In the genomic region with DNA sequence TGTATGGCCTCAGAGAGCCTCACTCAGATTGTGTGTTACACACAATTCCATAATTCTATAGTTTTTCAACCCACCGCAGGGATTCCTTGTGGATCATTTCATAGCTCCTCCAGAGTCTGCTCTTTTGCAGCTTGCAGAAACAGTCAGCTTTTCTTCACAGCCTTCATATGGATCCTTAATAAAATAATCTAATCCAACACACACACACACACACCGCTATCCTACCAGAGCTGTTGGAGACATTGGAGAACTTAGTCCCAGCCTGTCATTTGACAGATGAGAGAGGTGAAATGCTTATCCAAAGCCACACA, we compare ENCODE assay signal across 8 mouse cellular contexts.
DNase-seq lines count a peak whose midpoint lies in the region; ATAC-seq lines count a peak whose summit lies in the region.

No protein-coding gene starts in this region.

- H3K27ac ChIP-seq in heart, embryonic 15.5 days = peak overlapping the region; percentile 31
- peak overlapping the region; percentile 80 for H3K27ac ChIP-seq in forebrain, embryonic 16.5 days (ENCODE audit: low read length)
- peak overlapping the region; percentile 91 for H3K27ac ChIP-seq in midbrain, embryonic 13.5 days

- WGBS in heart, embryonic 15.5 days = 63% methylated on average over 2 of the region's 2 CpGs
- 63% methylated on average over 2 of the region's 2 CpGs for WGBS in forebrain, embryonic 16.5 days
- 60% methylated on average over 2 of the region's 2 CpGs for WGBS in midbrain, embryonic 13.5 days

- H3K4me1 ChIP-seq in heart, embryonic 15.5 days (replicated peaks) = peaks cover 26% of the 10 kb centered on the region
- peaks cover 14% of the 10 kb centered on the region for H3K4me1 ChIP-seq in forebrain, embryonic 16.5 days (replicated peaks; ENCODE audit: control insufficient read depth, insufficient read depth, low read length)
- H3K4me1 ChIP-seq in midbrain, embryonic 13.5 days (replicated peaks) = peaks cover 16% of the 10 kb centered on the region

- no peak overlapping the region for H3K9ac ChIP-seq in heart, embryonic 15.5 days
- peak overlapping the region; percentile 91 for H3K9ac ChIP-seq in forebrain, embryonic 16.5 days (replicated peaks; ENCODE audit: low read depth, low read length)
- H3K9ac ChIP-seq in midbrain, embryonic 13.5 days (replicated peaks) = peak overlapping the region; percentile 80

- H3K27me3 ChIP-seq in heart, embryonic 15.5 days = no peaks in the 10 kb centered on the region
- no peaks in the 10 kb centered on the region for H3K27me3 ChIP-seq in forebrain, embryonic 16.5 days (replicated peaks; ENCODE audit: control insufficient read depth, insufficient read depth, low read length)
- H3K27me3 ChIP-seq in midbrain, embryonic 13.5 days = no peaks in the 10 kb centered on the region

- no peaks in the 10 kb centered on the region for H3K36me3 ChIP-seq in heart, embryonic 15.5 days
- no peaks in the 10 kb centered on the region for H3K36me3 ChIP-seq in forebrain, embryonic 16.5 days (ENCODE audit: control insufficient read depth, insufficient read depth)
- no peaks in the 10 kb centered on the region for H3K36me3 ChIP-seq in midbrain, embryonic 13.5 days

- no peaks in the 10 kb centered on the region for H3K9me3 ChIP-seq in heart, embryonic 15.5 days (replicated peaks)
- no peaks in the 10 kb centered on the region for H3K9me3 ChIP-seq in forebrain, embryonic 16.5 days (ENCODE audit: control insufficient read depth, low read length)
- H3K9me3 ChIP-seq in midbrain, embryonic 13.5 days = no peaks in the 10 kb centered on the region

- H3K4me3 ChIP-seq in heart, embryonic 15.5 days = no peak overlapping the region
- no peak overlapping the region for H3K4me3 ChIP-seq in forebrain, embryonic 16.5 days (replicated peaks; ENCODE audit: low read length)
- H3K4me3 ChIP-seq in midbrain, embryonic 13.5 days (replicated peaks) = no peak overlapping the region

- no peak for DNase-seq in heart, postnatal 4 days
- peak; percentile 56 for DNase-seq in MN1 (ENCODE audit: low spot score)
- no peak for DNase-seq in urinary bladder, postnatal 36 days (ENCODE audit: low spot score in 2 of 2)
- DNase-seq in adrenal gland, postnatal 10 days = no peak
- DNase-seq in adrenal gland, postnatal 14 days = no peak

- H3K4me2 ChIP-seq in heart, embryonic 15.5 days = peak overlapping the region; percentile 93
- peak overlapping the region; percentile 73 for H3K4me2 ChIP-seq in forebrain, embryonic 16.5 days (ENCODE audit: low read length)
- peak overlapping the region; percentile 71 for H3K4me2 ChIP-seq in midbrain, embryonic 13.5 days (replicated peaks)

- ATAC-seq in heart, embryonic 15.5 days (replicated peaks; ENCODE audit: insufficient number of reproducible peaks, insufficient read depth, low FRiP score, low read depth) = no peak
- peak; percentile 7; the same call in 1 of the 2 replicates for ATAC-seq in forebrain, embryonic 16.5 days
- ATAC-seq in midbrain, embryonic 13.5 days = peak; percentile 14; the same call in 1 of the 2 replicates

Comparison
In these comparisons a context has a peak if more than half of its experiments do, and no peak if none do; other contexts are left out.
1. H3K27ac ChIP-seq: peak in every context shown above with its lines; median percentile 91 in midbrain, embryonic 13.5 days; 80 in forebrain, embryonic 16.5 days; 31 in heart, embryonic 15.5 days.